Mouse (Mus musculus) thymus, adult 2 months (tissue): ENCODE results near the gene Cep350. TPM values are rescaled to one million over a fixed set of nuclear protein-coding genes. Genes with fewer than 3 reads are reported as not detected.
A peak's percentile ranks its signal among the peaks of the same experiment; 100 is the strongest.

Experiments used
- DNase-seq: peaks from one replicate; pipeline ENCODE4 v3.0.0; 2021
- H3K27ac ChIP-seq: fragments of 200-500 bp; 2 replicates; pipeline ENCODE4 v1.5.1; 2012; ENCODE audit warnings: low read length, control low read depth; ENCODE audit not compliant: control insufficient read depth, insufficient read depth
- H3K27me3 ChIP-seq: fragments of 200-500 bp; 2 replicates; pipeline ENCODE4 v1.6.1; 2012; ENCODE audit warnings: mild to moderate bottlenecking, low read length, moderate library complexity, mixed read lengths; ENCODE audit not compliant: control insufficient read depth, insufficient read depth
- H3K36me3 ChIP-seq: fragments of 200-500 bp; 2 replicates; pipeline ENCODE4 v1.6.1; 2012; ENCODE audit warnings: mild to moderate bottlenecking, low read length, moderate library complexity; ENCODE audit not compliant: control insufficient read depth, insufficient read depth
- H3K4me1 ChIP-seq: fragments of 200-500 bp; replicated peaks from 2 replicates; pipeline ENCODE4 v1.6.1; 2012; ENCODE audit warnings: low read length; ENCODE audit not compliant: control insufficient read depth, insufficient read depth
- H3K4me3 ChIP-seq: fragments of 200-500 bp; 2 replicates; pipeline ENCODE4 v1.5.1; 2012; ENCODE audit warnings: mild to moderate bottlenecking, low read length, control low read depth, moderate library complexity; ENCODE audit not compliant: control insufficient read depth, insufficient read depth
- CTCF ChIP-seq: fragments of 200-500 bp; IDR thresholded peaks from 2 replicates; pipeline ENCODE4 v1.5.1; 2012; ENCODE audit warnings: mild to moderate bottlenecking, control low read depth, low read length, moderate library complexity, borderline replicate concordance; ENCODE audit not compliant: control insufficient read depth, poor library complexity, insufficient read depth; ENCODE audit errors: extremely low read depth
- POLR2A ChIP-seq: fragments of 200-500 bp; IDR thresholded peaks from 2 replicates; pipeline ENCODE4 v1.6.1; 2012; ENCODE audit warnings: mild to moderate bottlenecking, low read length, control low read depth, moderate library complexity; ENCODE audit not compliant: control insufficient read depth, poor library complexity, insufficient read depth; ENCODE audit errors: extremely low read depth
- WGBS: fragments of 180-500 bp; shearing (Covaris S2); methylation state at CpG from one replicate; pipeline ENCODE4 v1.1.7; 2018; 5-methylcytosine and 5-hydroxymethylcytosine counted together
- polyA plus RNA-seq: library from polyadenylated mRNA; depleted of rRNA; stranded (reverse); fragments of >200 nt; gene quantifications from 2 replicates; pipeline ENCODE4 v1.2.3, GENCODE M21; 2012

Cep350 gene
- polyA plus RNA-seq, 1 experiment = 12.7 TPM

GRCm38 (mm10) chr1:155973719-155974379 is 794 bp upstream of the Cep350 start:
- H3K4me3 ChIP-seq = peak overlapping the region; percentile 79
- H3K36me3 ChIP-seq = no peaks in the 10 kb centered on the region
- DNase-seq = peak; percentile 43
- peaks cover 3% of the 10 kb centered on the region for H3K4me1 ChIP-seq
- peak overlapping the region; percentile 79 for H3K27ac ChIP-seq
- no peak for TF ChIP-seq CTCF
- TF ChIP-seq POLR2A = no peak
- 6% methylated on average over 19 of the region's 19 CpGs for WGBS
- H3K27me3 ChIP-seq = no peaks in the 10 kb centered on the region

GRCm38 (mm10) chr1:155972146-155973067 is 648 bp downstream of the Cep350 start:
- TF ChIP-seq POLR2A (no peak), CTCF (no peak)
- WGBS = under 1% methylated on average over 51 of the region's 51 CpGs
- DNase-seq = no peak
- Histone ChIP-seq H3K27me3 (no peaks in the 10 kb centered on the region), H3K27ac (0 out of 2 replicates have a peak overlapping the region, but pooled peaks have one; percentile 7), H3K4me1 (peaks cover 3% of the 10 kb centered on the region), H3K36me3 (no peaks in the 10 kb centered on the region), H3K4me3 (peak overlapping the region; percentile 84)

- Histone ChIP-seq H3K27ac (no peak overlapping the region), H3K4me3 (no peak overlapping the region), H3K36me3 (peaks cover 50% of the 10 kb centered on the region), H3K27me3 (no peaks in the 10 kb centered on the region), H3K4me1 (no peaks in the 10 kb centered on the region)
- DNase-seq = no peak
- 98% methylated on average over 2 of the region's 2 CpGs for WGBS
- TF ChIP-seq POLR2A = no peak
- TF ChIP-seq CTCF = no peak
Observed at GRCm38 (mm10) chr1:155949170-155949569, 23.9 kb downstream of the Cep350 start.

GRCm38 (mm10) chr1:155944361-155944760 is 28.7 kb downstream of the Cep350 start:
- 96% methylated on average over 2 of the region's 2 CpGs for WGBS
- no peaks in the 10 kb centered on the region for H3K27me3 ChIP-seq
- H3K27ac ChIP-seq = no peak overlapping the region
- H3K4me3 ChIP-seq = no peak overlapping the region
- H3K36me3 ChIP-seq = peaks cover 52% of the 10 kb centered on the region
- DNase-seq = no peak
- TF ChIP-seq POLR2A (no peak), CTCF (no peak)
- no peaks in the 10 kb centered on the region for H3K4me1 ChIP-seq

GRCm38 (mm10) chr1:155937416-155937815 is 35.6 kb downstream of the Cep350 start:
- DNase-seq = no peak
- no peaks in the 10 kb centered on the region for H3K27me3 ChIP-seq
- no peak overlapping the region for H3K27ac ChIP-seq
- 98% methylated on average over 2 of the region's 2 CpGs for WGBS
- TF ChIP-seq POLR2A (no peak), CTCF (no peak)
- no peak overlapping the region for H3K4me3 ChIP-seq
- H3K36me3 ChIP-seq = peaks cover 47% of the 10 kb centered on the region
- H3K4me1 ChIP-seq = no peaks in the 10 kb centered on the region

- H3K36me3 ChIP-seq = peaks cover 53% of the 10 kb centered on the region
- WGBS = 94% methylated on average over 2 of the region's 2 CpGs
Observed at GRCm38 (mm10) chr1:155934702-155935101, 38.4 kb downstream of the Cep350 start.

More at GRCm38 (mm10) chr1:155934702-155935101, 38.4 kb downstream of the Cep350 start:
- Histone ChIP-seq H3K4me3 (no peak overlapping the region), H3K27ac (no peak overlapping the region), H3K4me1 (no peaks in the 10 kb centered on the region), H3K27me3 (no peaks in the 10 kb centered on the region)
- no peak for DNase-seq
- TF ChIP-seq CTCF = no peak
- no peak for TF ChIP-seq POLR2A
